Mouse (Mus musculus): ENCODE data around the gene A430078G23Rik.
"Not testable (repeated sequence)": the region's sequence is repeated elsewhere in the genome, so short reads cannot be mapped to it uniquely, and the experiment has no call there.

Gene A430078G23Rik

DNA sequence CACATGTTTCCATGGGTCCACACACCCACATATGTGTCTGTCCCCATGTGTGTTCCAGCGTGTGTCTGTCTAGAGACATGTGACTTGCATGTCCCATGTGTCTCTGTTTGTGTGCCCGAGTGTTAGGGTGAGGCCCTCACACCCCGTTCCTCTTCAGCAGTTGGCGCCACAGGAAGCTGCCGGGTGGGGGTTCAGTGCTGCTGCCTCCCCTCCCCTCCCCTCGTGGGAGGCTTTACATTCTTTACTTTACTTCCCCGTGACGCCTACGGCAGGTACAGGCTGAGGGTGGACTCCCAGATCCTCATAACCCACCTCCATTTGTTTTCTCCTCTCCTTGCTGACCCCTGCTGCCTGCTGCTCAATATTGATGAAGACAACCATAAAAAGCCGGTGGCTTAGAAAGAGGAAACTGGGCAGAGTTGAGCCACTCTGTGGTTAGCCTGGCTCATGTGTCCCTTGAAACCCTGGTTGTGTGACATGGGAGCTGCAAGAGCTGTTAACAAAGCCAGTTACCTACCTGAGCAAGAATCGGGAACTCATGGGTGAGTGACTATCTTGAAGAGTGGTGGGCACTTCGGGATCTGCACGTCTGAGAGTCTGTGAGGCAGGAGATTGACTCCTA lies at the start of gene A430078G23Rik:
TSS of gene A430078G23Rik (plus strand) at position 227 of the 622 bp plus-strand sequence.
- peak; percentile 72 to 81 for DNase-seq

DNA sequence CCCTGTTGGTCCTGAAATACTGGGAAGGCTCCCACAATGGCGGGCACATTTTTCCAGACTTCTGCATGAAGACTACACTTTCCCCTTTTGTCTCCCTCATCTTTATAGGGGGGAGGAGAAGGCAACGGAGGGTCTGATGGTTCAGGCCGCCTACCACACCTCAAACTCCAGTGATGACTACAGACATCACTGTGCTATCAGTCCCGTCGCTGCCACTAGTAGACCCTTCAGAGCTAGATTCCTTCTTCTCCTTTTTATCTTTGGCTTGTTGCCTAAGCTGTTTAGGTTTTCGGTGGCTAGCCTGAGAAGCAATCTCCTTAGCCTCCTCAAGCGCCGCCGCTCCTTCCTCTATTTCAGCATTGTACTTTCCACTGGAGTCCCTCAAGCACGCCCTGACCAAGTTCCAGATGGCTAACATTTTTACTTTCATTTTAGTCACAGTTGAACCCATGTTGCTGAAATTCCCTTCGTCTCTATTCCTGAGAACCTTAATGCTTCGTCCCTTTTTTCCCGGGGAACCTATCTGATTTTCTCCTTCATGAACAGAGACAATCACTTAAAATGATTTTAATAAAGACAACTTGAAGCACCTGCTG lies 44.9 kb upstream of the A430078G23Rik start:
- not testable (repeated sequence) for DNase-seq

DNA sequence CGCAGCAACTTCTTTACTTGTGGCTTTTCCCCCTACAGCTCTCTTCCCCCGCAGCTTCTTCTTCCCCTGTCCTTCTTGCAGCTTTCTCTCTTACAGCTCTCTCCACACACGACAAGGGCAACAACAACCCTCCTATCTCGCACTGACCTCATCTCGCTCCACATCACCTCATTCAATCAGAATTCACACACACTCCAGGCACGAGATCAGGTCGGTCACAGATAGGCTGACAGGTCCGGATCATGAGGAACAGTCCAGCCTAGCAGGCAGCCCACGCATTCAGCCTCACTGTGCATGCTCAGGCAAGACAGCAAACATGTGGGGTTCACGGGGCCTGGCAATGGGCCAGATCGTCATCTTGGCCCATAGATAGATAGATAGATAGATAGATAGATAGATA lies 43.6 kb upstream of the A430078G23Rik start:
- no peak for DNase-seq

DNA sequence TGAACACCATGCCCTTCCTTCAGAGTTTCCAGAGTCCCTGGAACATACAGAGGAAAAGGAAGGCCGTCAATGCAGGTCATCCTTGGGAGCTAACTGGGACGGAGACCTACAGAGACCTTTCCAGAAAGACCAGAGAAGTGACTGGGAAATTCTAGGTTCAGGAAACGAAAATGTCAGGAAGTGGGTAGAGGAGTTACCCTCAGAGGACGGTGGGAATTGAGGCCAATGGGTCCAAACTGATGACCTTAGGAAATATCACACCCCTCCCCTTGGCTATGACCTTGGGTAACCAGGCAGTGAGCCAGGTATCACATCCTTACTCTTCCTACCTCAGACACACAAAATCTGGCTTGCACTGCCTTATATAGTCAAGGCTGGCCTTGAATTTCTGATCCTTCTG lies 41.7 kb upstream of the A430078G23Rik start:
- DNase-seq = no peak

DNA sequence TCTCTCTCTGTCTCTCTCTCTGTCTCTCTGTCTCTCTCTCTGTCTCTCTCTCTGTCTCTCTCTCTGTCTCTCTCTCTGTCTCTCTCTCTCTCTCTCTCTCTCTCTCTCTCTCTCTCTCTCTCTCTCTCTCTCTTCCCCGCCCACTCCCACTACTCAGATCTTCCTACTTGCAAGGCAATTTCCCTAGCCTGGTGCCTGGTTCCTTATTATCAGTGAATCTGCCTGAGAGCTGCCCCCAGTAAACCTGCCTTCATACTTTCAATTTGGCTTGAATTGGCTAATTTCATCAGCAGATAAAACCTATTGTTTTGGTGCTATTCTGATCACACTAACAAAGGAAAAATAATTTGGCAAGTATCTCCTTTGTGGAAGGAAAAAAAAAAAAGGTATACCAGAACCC lies 39.8 kb upstream of the A430078G23Rik start:
- DNase-seq = not testable (repeated sequence)

DNA sequence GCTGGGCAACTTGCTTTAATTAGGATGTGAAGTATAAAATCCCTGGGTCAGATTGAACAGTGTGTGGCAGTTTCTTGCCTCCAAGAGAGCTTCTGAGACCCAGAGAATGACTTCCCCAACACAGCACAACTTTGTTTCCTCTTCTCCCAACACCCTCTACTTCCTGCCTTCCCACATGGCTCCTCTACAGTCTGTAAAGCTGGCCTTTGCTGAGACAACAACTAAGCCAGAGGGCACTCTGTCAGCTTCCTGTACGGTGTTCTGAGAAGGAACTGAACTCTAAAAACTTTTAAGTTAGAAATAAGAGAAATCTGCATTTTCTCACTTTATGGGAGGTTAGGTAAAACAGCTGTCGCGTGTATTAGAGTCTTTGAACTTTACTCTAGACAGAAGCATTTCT lies 39.4 kb upstream of the A430078G23Rik start:
- no peak for DNase-seq

DNA sequence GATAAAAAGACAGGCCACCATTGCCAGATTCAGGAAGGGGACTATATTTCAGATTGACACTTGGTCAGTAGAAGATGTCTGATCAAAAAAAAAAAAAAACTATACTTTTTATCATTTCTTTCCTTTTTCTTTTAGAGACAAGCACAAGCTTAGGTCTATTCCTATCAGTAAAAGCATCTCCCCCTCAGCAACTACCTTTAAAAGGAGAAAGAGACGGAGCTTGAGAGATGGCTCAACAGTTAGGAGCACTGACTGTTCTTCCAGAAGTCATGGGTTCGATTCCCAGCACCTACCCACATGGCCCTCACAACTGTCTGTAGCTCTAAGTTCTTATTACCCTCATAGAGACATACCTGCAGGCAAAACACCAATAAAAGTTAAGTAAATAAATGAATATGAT lies 38.9 kb upstream of the A430078G23Rik start:
- DNase-seq = no peak

DNA sequence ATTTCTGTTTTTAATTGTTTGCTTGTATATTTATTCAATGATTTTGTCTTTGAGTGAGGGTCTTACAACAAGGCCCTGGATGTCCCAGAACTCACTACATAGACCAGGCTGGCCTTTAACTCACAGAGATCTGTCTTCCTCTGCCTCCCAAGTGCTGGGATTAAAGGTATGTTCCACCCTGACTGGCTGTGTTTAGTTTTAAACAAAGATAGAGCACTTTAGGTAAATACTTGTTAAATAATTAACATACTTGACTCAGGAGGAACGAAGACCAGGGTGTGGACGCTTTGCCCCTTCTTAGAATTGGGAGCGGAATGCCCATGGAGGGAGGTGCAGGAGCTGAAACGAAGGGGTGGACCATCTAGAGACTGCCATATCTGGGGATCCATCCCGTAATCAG lies 36.6 kb upstream of the A430078G23Rik start:
- no peak for DNase-seq

DNA sequence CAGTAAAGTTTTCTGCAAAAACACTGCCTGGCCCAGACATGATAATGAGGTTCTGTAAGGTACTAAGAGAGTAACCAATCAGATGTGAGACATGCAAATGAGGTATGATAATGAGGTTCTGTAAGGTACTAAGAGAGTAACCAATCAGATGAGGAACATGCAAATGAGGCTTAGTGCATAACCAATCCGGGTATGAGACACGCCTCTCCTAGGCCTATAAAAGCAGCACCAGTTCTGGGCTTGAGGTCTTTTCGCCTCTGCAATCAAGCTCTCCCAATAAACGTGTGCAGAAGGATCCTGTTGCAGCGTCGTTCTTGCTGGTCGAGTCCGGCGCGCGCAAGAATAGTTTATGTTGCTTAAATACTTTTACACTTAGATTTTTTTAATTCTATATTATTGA lies 33.9 kb upstream of the A430078G23Rik start:
- DNase-seq = not testable (repeated sequence)

DNA sequence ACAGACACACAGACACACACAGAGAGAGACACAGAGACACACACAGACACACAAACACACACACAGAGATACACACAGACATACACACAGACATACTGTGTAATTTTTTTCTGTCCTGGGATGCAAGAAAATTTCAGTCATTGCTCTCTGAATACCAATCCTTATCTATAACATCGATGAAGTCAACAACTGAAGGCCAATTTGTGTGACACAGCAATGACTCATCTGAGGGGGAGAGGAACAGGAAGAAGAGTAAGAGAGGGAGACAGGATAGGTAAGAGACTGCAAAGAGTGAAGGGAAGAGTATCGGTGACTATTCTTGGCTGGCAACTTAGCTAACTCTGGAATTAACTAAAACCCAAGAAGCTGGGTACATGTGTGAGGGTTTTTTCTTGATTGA lies 29.0 kb upstream of the A430078G23Rik start:
- DNase-seq = no peak

DNA sequence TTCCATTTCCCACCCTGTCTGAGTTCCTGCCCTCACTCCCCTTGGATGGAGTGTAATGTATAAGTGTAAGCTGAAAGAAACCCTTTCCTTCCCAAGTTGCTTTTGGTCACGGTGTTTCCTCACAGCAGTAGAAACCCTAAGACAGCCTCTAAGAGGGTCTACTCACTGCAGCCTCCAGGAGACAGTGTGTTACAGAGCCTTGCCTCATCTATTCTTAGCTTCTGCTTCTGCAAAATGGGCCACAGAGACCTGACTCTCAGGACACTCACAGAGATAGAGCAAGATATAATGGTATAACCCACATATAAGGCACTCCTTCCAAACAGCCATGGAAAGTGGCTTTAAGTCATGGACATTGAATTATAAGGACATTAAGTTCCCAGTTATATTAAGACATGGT lies 26.2 kb upstream of the A430078G23Rik start:
- no peak for DNase-seq

DNA sequence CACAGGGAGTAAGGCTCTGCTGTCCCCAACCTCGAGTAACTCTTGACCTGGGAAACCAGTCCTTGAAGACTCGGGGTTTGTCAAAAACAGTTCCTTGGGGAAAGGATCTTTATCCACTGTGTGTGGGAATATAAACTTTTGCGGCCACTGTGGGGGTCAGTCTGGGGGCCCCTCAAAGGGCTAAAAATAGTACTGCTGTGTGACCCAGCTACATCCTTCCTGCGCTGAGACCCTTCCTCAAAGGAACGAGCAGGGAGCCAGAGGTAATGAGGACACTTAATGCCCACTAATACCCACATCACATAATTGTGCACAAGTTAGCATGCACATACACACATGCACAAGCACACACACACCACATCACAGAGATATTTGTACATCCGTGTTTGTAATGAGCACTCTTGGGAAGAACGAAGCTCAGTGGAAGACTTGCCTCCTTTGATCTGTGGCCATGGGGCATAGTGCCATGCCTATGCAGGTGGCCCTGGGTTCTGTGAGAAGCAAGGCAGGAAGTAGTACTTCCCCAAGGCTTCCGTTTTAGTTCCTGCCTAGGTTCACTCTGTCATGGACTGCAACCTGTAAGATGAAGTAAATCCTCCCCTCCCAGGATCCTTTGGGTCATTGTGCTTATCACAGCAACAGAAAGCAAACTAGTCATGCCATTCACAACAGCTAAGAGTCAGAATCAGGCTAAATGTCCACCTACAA lies 25.5 kb upstream of the A430078G23Rik start:
- peak in 1 of 2 experiments; percentile 39 for DNase-seq

DNA sequence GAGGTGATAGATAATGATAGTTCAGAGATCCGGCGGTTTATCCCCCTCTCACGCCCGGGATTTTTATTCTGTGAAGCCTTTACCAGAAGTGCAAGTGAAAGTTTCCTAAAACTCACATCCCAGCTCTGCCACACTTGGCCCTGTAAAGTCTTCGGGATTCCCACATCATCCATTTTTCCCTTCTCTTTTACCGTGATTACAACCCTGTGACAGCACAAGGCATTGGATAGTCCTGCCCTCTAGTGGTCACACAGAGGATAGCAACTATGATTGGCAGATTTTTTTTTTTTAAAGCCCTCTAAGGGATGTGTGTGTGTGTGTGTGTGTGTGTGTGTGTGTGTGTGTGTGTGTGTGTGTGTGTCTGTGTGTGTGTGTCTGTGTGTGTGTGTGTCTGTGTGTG lies 22.6 kb upstream of the A430078G23Rik start:
- no peak for DNase-seq

DNA sequence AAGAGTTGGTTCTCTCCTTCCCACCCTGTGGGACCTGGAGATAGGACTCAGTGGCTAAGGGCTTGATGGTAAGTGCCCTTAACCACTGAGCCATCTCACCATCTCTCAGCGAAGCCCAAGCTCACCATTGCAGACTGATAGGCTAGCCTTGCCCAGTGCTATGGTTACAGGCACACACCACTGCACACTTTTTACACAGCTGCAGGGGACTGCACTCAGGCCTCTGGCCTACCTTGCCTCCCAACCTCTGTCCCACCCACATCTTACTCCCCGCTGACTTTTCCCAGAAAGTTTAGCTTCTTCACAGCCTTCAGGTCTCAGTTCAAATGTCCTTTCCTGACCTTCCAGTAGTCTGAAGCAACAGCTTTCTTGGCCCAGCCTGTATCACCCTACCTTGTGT lies 21.5 kb upstream of the A430078G23Rik start:
- no peak for DNase-seq

DNA sequence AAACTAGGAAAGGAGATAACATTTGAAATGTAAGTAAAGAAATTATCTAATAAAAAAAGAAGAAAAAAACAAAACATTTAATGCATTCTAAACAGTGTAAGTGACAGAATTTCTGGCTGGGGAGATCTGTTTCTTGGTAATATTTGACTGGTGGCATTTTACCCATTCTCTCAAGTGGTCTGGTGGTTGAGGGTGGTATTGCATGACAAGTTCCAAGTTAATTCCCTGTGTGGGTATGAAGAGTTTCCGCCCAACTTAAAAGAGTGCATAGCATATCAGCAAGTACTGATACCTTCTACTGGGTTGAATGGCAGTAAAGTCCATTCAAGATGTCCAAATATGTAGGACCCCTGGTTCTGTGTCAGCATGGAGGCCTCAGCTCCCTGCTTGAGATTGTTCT lies 17.3 kb upstream of the A430078G23Rik start:
- no peak for DNase-seq

DNA sequence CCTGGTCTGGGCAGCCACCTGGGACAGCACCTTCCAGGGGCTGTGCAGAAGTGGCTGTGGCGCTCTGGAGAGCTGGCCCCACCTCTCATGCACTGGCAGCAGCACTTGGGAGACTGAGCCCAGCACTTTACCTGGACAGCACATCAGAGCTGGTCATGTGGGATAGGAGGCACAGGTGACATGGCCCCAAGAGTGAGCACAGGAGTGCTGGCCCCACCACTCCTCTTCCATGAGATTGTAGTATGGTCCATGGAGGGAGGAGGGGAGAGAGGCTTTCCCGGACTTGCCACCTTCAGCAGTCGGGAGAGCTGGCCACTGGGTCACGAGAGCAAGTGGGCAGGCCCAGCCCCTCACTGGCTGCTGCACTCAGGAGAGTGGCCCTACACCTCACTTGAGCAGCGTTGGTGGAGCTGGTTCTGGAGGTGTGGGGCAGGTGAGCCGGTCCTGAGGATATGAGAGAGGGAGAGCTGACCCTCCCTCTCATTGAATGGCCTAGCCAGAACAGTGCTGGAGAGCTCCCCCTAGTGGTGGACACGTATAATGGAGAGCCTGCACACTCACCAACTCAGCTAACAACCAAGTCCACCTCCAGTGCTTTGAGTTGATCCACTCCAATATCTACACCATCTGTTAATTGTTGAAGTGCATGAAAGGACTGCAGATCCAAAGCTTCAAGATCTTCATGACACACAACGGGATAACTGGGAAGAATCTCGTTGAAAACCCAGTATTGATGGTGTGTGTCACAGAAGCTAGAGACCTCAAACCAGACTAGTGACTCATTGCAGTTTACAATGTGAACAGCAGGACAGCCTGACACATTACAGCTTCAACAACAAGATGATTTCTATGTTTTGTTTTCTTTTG lies 16.3 kb upstream of the A430078G23Rik start:
- DNase-seq = peak; percentile 24 to 59

DNA sequence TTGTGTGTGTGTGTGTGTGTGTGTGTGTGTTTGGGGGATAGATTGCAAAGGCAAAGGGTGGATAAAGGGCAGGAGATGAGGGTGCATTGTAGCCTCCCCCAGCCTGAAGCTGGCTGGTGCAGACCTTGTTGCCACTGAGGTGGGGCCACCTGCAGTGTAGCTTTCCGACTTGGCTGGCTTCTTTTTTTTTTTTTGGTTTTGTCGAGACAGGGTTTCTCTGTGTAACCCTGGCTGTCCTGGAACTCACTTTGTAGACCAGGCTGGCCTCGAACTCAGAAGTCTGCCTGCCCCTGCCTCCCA lies 15.7 kb upstream of the A430078G23Rik start:
- DNase-seq = not testable (repeated sequence)

DNA sequence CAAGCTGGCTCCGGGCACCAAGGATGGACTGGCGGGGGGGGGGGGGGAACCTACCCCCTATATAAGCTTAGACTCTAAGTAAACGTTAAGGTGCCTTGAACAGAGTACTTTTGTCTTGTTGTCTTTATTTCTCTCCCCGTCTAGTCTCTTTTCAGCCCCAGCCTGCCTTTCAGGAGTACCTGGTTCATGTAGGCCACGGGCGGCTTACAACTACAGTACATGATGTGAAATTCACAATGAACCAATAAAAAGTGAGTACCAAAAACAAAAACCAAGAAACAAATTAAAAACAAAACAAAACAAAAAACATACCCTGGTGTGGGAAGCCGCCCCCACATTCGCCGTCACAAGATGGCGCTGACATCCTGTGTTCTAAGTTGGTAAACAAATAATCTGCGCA lies 15.2 kb upstream of the A430078G23Rik start:
- DNase-seq = no peak

DNA sequence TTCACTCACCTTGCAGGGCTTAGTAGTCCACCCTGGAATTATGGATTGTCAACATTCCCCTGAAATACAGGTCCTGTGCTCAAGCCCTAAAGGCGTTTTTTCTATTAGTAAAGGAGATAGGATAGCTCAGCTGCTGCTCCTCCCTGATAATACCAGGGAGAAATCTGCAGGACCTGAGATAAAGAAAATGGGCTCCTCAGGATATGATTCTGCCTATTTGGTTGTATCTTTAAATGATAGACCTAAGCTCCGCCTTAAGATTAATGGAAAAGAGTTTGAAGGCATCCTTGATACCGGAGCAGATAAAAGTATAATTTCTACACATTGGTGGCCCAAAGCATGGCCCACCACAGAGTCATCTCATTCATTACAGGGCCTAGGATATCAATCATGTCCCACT lies 12.5 kb upstream of the A430078G23Rik start:
- not testable (repeated sequence) for DNase-seq

DNA sequence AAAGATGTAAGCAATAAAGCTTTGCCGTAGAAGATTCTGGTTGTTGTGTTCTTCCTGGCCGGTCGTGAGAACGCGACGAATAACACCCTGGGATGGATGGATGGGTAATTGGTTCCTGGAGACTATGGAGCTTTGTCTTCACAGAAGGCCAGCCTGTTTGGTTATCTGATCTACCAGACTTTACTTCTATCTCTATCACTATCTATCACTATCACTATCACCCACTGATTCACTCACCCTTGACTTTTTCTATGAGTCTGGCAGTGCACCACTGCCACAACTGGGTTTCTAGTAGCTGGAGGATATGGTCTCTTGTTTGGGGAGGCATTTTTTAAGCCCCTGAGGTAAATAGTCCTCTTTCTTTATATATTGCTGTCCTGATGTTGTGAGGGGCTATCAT lies 7.9 kb upstream of the A430078G23Rik start:
- DNase-seq = no peak

DNA sequence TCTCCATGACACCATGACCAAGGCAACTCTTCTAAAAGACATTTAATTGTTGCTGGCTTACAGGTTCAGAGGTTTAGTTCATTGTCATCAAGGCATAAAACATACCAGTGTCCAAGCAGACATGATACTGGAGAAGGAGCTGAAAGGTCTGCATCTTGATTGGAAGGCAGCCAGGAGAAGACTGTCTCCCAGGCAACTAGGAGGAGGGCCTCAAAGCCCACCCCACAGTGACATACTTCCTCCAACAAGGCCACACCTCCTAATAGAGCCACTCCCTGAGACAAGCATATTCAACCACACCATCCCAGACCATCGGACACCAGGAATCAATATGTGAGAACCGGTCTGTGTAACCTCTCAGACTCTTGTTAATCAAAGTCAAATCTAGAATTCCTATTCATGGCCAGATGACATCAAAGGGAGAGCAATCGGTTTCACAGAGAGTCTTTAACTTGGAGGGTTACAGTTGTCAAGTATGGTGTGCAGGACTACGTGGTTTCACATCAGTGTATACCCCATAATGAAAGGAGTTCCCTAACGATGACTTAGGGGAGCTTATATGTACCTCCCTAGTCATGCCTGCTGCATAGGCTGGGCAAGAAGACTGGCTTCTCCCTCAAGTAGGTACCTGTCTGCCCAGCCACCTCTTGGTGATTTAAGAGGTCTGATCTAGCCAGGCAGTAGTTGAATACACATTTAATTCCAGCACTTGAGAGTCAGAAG lies 6.4 kb upstream of the A430078G23Rik start:
- DNase-seq = no peak

DNA sequence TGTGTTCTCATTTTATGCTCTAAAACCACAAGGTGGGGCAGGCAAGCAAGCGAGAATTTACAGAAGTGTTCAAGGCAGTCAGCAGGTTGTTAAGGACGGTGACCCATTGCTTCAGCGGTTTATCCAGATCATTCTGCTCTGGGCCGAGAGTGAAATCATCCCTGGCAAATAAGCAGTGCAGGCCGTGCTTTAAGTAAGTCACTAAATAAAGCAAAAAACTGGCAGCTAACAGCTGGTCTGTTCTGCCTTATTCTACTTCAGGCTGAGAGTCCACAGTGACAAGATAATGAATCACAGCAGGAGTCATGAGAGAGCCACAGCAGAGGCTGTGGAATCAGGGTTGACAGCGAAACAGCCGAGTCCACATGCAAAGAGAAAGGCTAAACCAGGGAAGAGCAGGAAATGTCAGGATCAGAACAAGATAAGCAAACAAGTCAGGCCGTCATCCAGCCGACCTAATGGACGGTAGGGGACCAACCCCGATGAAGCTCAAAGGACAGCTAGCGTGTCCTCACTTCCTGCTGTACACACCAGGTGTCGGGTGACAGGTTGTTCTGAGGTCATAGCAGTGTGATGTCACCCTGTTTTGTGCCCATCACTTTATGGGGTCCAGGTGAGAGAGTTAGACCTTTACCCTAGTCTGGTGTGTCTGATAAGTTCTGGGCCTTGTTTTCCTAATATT lies 4.9 kb upstream of the A430078G23Rik start:
- no peak for DNase-seq
